Mouse (Mus musculus) cortical plate, adult 2 months (tissue): ENCODE data around the gene P4ha2.

Experiments
- CTCF ChIP-seq: fragments of 200-500 bp; IDR thresholded peaks from 2 replicates; pipeline ENCODE4 v1.5.1; 2011; ENCODE audit warnings: mild to moderate bottlenecking, control low read depth, low read length; ENCODE audit not compliant: insufficient read depth; ENCODE audit errors: extremely low read depth
- POLR2A ChIP-seq: fragments of 200-500 bp; IDR thresholded peaks from 2 replicates; pipeline ENCODE4 v1.6.1; 2011; ENCODE audit warnings: mild to moderate bottlenecking, low read length, control low read depth; ENCODE audit not compliant: insufficient read depth; ENCODE audit errors: extremely low read depth

DNA sequence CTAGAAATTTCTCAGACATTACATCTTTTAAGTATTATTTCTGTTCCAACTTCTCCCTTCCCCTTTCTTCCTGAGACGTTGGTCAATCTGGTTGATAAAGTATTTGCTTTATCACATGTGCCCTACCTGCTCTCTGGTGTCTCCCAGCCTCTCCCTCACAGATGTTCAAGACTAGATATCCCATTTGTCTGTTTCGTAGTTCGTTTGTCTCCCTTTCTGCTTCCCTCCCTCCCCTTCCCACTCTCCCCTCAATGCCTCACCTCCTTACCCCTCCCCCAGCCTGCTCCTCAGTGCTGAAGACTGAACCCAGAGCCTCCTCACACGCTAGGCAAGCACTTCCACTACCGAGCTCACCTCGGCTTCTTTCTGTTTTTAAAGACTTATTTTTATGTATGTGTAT lies 35.0 kb downstream of the P4ha2 start:
- TF ChIP-seq CTCF (no peak), POLR2A (no peak)
